Mouse (Mus musculus) thymus, adult 2 months (tissue): ENCODE measurements around the gene Rabac1. TPM values are rescaled to one million over a fixed set of nuclear protein-coding genes. Genes with fewer than 3 reads are reported as not detected.

Source experiments
- DNase-seq: peaks from one replicate; pipeline ENCODE4 v3.0.0; 2021
- H3K27ac ChIP-seq: fragments of 200-500 bp; 2 replicates; pipeline ENCODE4 v1.5.1; 2012; ENCODE audit warnings: low read length, control low read depth; ENCODE audit not compliant: control insufficient read depth, insufficient read depth
- H3K27me3 ChIP-seq: fragments of 200-500 bp; 2 replicates; pipeline ENCODE4 v1.6.1; 2012; ENCODE audit warnings: mild to moderate bottlenecking, low read length, moderate library complexity, mixed read lengths; ENCODE audit not compliant: control insufficient read depth, insufficient read depth
- H3K36me3 ChIP-seq: fragments of 200-500 bp; 2 replicates; pipeline ENCODE4 v1.6.1; 2012; ENCODE audit warnings: mild to moderate bottlenecking, low read length, moderate library complexity; ENCODE audit not compliant: control insufficient read depth, insufficient read depth
- H3K4me1 ChIP-seq: fragments of 200-500 bp; replicated peaks from 2 replicates; pipeline ENCODE4 v1.6.1; 2012; ENCODE audit warnings: low read length; ENCODE audit not compliant: control insufficient read depth, insufficient read depth
- H3K4me3 ChIP-seq: fragments of 200-500 bp; 2 replicates; pipeline ENCODE4 v1.5.1; 2012; ENCODE audit warnings: mild to moderate bottlenecking, low read length, control low read depth, moderate library complexity; ENCODE audit not compliant: control insufficient read depth, insufficient read depth
- CTCF ChIP-seq: fragments of 200-500 bp; IDR thresholded peaks from 2 replicates; pipeline ENCODE4 v1.5.1; 2012; ENCODE audit warnings: mild to moderate bottlenecking, control low read depth, low read length, moderate library complexity, borderline replicate concordance; ENCODE audit not compliant: control insufficient read depth, poor library complexity, insufficient read depth; ENCODE audit errors: extremely low read depth
- POLR2A ChIP-seq: fragments of 200-500 bp; IDR thresholded peaks from 2 replicates; pipeline ENCODE4 v1.6.1; 2012; ENCODE audit warnings: mild to moderate bottlenecking, low read length, control low read depth, moderate library complexity; ENCODE audit not compliant: control insufficient read depth, poor library complexity, insufficient read depth; ENCODE audit errors: extremely low read depth
- WGBS: fragments of 180-500 bp; shearing (Covaris S2); methylation state at CpG from one replicate; pipeline ENCODE4 v1.1.7; 2018; 5-methylcytosine and 5-hydroxymethylcytosine counted together
- polyA plus RNA-seq: library from polyadenylated mRNA; depleted of rRNA; stranded (reverse); fragments of >200 nt; gene quantifications from 2 replicates; pipeline ENCODE4 v1.2.3, GENCODE M21; 2012; rRNA removed

Gene Rabac1
- polyA plus RNA-seq, 1 experiment: 569 TPM

- H3K27me3 ChIP-seq: peaks cover 21% of the 10 kb centered on the region
- TF ChIP-seq CTCF (no peak), POLR2A (no peak)
- peaks cover 12% of the 10 kb centered on the region; the same call in 1 of the 2 replicates for H3K4me1 ChIP-seq
- no peak overlapping the region for H3K4me3 ChIP-seq
- WGBS: 5% methylated on average over 29 of the region's 29 CpGs
- H3K36me3 ChIP-seq: no peaks in the 10 kb centered on the region
- DNase-seq: no peak
- H3K27ac ChIP-seq: no peak overlapping the region
Measured at GRCm38 (mm10) chr7:24948774-24949173, 23.8 kb downstream of the Rabac1 start.

- H3K4me3 ChIP-seq: no peak overlapping the region
- peaks cover 29% of the 10 kb centered on the region for H3K27me3 ChIP-seq
- DNase-seq: no peak
- 34% methylated on average over 7 of the region's 7 CpGs for WGBS
- no peak overlapping the region for H3K27ac ChIP-seq
- H3K4me1 ChIP-seq: peaks cover 9% of the 10 kb centered on the region; the same call in 1 of the 2 replicates
- no peaks in the 10 kb centered on the region for H3K36me3 ChIP-seq
- no peak for TF ChIP-seq CTCF
- TF ChIP-seq POLR2A: no peak
Measured at GRCm38 (mm10) chr7:24947316-24948048, 25.1 kb downstream of the Rabac1 start.

DNA sequence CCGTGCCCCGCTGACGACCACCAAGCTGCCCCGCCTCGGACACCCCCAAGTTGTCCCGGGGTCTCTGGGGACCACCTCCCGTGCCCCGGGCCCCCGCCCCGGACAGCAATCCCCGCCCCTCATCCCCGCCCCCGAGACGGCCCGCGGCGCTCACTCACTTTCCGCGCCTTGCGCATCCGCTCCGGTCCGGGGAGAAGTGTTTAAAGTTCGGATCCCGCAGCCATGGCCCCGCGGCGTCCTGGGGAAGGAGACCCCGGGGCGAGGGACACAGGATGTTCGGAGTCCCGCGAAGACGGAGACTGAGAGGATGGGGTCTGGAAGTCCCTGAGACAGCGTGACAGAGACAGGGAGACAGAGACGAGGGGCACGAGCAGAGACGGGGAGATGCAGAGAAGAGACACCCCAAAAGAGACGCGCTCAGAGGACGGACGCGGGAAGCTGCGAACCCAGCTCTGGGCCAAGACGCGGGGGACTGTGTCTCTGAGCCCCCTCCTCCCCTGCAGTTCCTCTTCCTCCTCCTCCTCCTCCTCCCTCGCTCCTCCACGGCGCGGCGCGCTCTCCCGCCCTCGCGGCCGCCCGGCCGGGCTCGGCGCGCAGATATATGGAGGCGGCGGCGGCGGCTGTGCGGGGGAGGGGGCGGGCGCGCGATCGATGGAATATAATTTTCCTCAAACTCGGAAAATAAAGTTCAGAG lies 28.1 kb downstream of the Rabac1 start, which contains the start of gene Gm4881:
TSS of gene Gm4881 (minus strand) at position 238 of the 694 bp plus-strand sequence.
- DNase-seq: no peak
- TF ChIP-seq CTCF (no peak), POLR2A (no peak)
- Histone ChIP-seq H3K27me3 (peaks cover 32% of the 10 kb centered on the region), H3K27ac (no peak within 1 kb of the TSS), H3K4me3 (peak within 1 kb of the TSS; percentile 34; the same call in 1 of the 2 replicates), H3K36me3 (no peaks in the 10 kb centered on the region), H3K4me1 (peaks cover 9% of the 10 kb centered on the region; the same call in 1 of the 2 replicates)
- 1% methylated on average over 72 of the region's 72 CpGs for WGBS

DNA sequence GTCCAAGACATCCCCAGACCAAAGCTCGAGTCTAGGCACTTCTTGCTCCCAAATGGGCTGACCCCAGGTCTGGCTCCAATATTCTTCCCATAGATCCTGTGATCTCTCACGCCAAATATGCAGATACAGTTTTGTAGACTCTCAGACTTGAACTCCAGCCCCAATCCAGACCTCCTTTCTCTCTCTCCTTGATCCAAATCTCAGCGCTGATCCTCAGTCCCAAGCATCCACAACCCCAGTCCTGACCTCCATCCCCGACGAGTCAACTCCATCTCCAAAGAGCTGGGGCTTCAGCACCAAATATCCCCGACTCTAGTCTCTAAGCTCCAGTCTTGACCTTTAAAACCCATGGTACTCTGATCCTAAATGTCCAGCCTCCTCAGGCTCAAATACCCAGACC lies 28.9 kb downstream of the Rabac1 start:
- DNase-seq: no peak
- peaks cover 32% of the 10 kb centered on the region for H3K27me3 ChIP-seq

GRCm38 (mm10) chr7:24931651-24932050 lies 40.9 kb downstream of the Rabac1 start:
- WGBS: 7% methylated on average over 15 of the region's 15 CpGs

More for the DNA sequence above, 28.9 kb downstream of the Rabac1 start:
- WGBS: 14% methylated on average over 6 of the region's 6 CpGs
- no peak overlapping the region for H3K27ac ChIP-seq
- peaks cover 9% of the 10 kb centered on the region; the same call in 1 of the 2 replicates for H3K4me1 ChIP-seq
- no peak overlapping the region for H3K4me3 ChIP-seq
- no peak for TF ChIP-seq CTCF
- no peak for TF ChIP-seq POLR2A
- H3K36me3 ChIP-seq: no peaks in the 10 kb centered on the region

DNA sequence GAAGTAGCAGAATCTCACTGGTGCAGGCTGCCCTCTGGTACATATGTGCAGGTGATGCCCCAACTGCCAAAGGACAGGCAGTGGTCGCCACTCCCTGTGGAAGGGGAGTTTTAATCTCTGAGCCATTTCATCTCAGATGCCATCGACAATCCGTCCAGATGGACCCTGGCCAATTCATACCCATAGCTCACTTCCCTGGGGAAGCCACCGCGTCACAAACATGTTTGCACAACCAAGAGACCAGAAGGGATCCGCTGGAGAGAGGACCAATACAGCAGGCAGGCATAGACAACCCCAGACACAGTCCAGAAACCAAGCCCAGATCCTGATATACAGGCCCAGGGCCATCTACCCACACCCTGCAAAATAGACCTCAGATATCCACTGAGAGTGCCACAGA lies 42.1 kb downstream of the Rabac1 start:
- H3K4me1 ChIP-seq: peaks cover 8% of the 10 kb centered on the region
- H3K36me3 ChIP-seq: peaks cover 18% of the 10 kb centered on the region
- 56% methylated on average over 6 of the region's 6 CpGs for WGBS
- no peak for DNase-seq
- H3K27ac ChIP-seq: no peak overlapping the region
- TF ChIP-seq POLR2A: no peak
- no peak for TF ChIP-seq CTCF
- no peak overlapping the region for H3K4me3 ChIP-seq
- H3K27me3 ChIP-seq: peaks cover 23% of the 10 kb centered on the region

More at GRCm38 (mm10) chr7:24931651-24932050, 40.9 kb downstream of the Rabac1 start:
- DNase-seq: no peak
- H3K27me3 ChIP-seq: peaks cover 23% of the 10 kb centered on the region
- no peak overlapping the region for H3K4me3 ChIP-seq
- no peak for TF ChIP-seq CTCF
- no peak for TF ChIP-seq POLR2A
- no peak overlapping the region for H3K27ac ChIP-seq
- H3K36me3 ChIP-seq: peaks cover 6% of the 10 kb centered on the region; the same call in 1 of the 2 replicates
- H3K4me1 ChIP-seq: peaks cover 8% of the 10 kb centered on the region

Other genes starting within 250 kb of the Rabac1 start
- not detected in 2 replicates for gene Gm4763, start 245.8 kb downstream of the Rabac1 start, polyA plus RNA-seq
- 2.9 and 3.0 TPM in 2 replicates for gene Cd177, start 212.4 kb downstream of the Rabac1 start, polyA plus RNA-seq
- 1.4 and 2.1 TPM in 2 replicates for gene Ceacam10, start 195.5 kb downstream of the Rabac1 start, polyA plus RNA-seq
- gene Gm9844, start 110.5 kb downstream of the Rabac1 start, polyA plus RNA-seq: 6.4 and 6.8 TPM in 2 replicates
- 0.15 TPM in 1 of 2 replicates, not detected in the other for gene Lypd4, start 102.8 kb downstream of the Rabac1 start, polyA plus RNA-seq
- gene Dmrtc2, start 102.7 kb downstream of the Rabac1 start, polyA plus RNA-seq: not detected in 2 replicates
- gene Rps19, start 88.4 kb downstream of the Rabac1 start, polyA plus RNA-seq: 543 and 698 TPM in 2 replicates
- gene Cd79a, start 75.4 kb downstream of the Rabac1 start, polyA plus RNA-seq: 38.2 and 44.0 TPM in 2 replicates
- 1,726 and 1,877 TPM in 2 replicates for gene Arhgef1, start 69.8 kb downstream of the Rabac1 start, polyA plus RNA-seq
- gene Gm4881, start 28.3 kb downstream of the Rabac1 start, polyA plus RNA-seq: 0.31 TPM in 1 of 2 replicates, not detected in the other
- gene Atp1a3, start 33.2 kb upstream of the Rabac1 start, polyA plus RNA-seq: 5.6 and 7.1 TPM in 2 replicates
- gene Grik5, start 99.6 kb upstream of the Rabac1 start, polyA plus RNA-seq: 19.1 and 23.0 TPM in 2 replicates
- 65.0 and 68.8 TPM in 2 replicates for gene Zfp574, start 99.8 kb upstream of the Rabac1 start, polyA plus RNA-seq
- 5.6 and 5.7 TPM in 2 replicates for gene Pou2f2, start 207.0 kb upstream of the Rabac1 start, polyA plus RNA-seq
- 93.6 and 102 TPM in 2 replicates for gene Dedd2, start 247.9 kb upstream of the Rabac1 start, polyA plus RNA-seq
- 38.2 and 46.5 TPM in 2 replicates for gene Zfp526, start 248.7 kb upstream of the Rabac1 start, polyA plus RNA-seq